Mouse (Mus musculus): ENCODE measurements around the gene Cit. TPM values are rescaled to one million over a fixed set of nuclear protein-coding genes. Genes with fewer than 3 reads are reported as not detected.

The Cit gene
- total and polyA plus RNA-seq, 3 experiments = 21.5 to 32.9 (median 24.1) TPM

DNA sequence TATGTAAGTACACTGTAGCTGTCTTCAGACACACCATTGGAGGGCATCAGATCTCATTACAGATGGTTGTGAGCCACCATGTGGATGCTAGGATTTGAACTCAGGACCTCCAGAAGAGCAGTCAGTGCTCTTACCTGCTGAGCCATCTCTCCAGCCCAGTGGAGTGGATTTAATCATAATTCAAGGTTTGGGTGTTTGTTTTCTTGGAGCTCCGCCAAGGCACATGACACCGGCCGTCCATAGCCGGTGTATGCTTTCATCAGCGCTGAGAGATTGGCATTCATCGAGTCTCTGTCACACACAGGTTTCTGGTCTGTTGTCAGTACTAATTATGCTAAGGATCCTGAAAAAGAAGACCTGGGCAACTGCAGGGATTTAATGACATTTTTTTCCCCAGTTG, 7.0 kb upstream of the Cit start:
- Histone ChIP-seq H3K27ac (ENCODE audit: control insufficient read depth, low read depth, low read length) (peak overlapping the region; percentile 40), H3K79me2 (ENCODE audit: control insufficient read depth, insufficient read depth, low read length, poor library complexity) (no peaks in the 10 kb centered on the region), H3K9ac (ENCODE audit: control insufficient read depth, low read depth, low read length, poor library complexity, severe bottlenecking) (peak overlapping the region; percentile 43; the same call in 1 of the 2 replicates), H3K9me3 (replicated peaks; ENCODE audit: insufficient read depth, low read length) (no peaks in the 10 kb centered on the region), H3K4me1 (ENCODE audit: control insufficient read depth in 1 of 2, insufficient read depth in 2 of 2, low read length in 2 of 2) (peaks cover 9 to 16% of the 10 kb centered on the region in 2 experiments), H3K36me3 (ENCODE audit: control insufficient read depth in 1 of 2, insufficient read depth in 2 of 2, low read length in 2 of 2) (peaks cover 0 to 17% of the 10 kb centered on the region in 2 experiments; a peak in 2 of 4 replicates), H3K27me3 (ENCODE audit: control insufficient read depth in 1 of 2, insufficient read depth in 2 of 2, low read length in 2 of 2) (no peaks in the 10 kb centered on the region), H3K4me3 (ENCODE audit: control insufficient read depth in 1 of 2, insufficient read depth in 1 of 2, low read depth in 2 of 2, low read length in 2 of 2) (no peak overlapping the region)
- peak; percentile 73 for DNase-seq (ENCODE audit: low read depth, low spot score)
- TF ChIP-seq USF2 (IDR thresholded peaks at IDR 0.05; ENCODE audit: borderline replicate concordance in 1 of 2, insufficient read depth in 1 of 2, low read depth in 1 of 2, low read length in 2 of 2) (0 out of 4 replicates have a peak, but pooled peaks of 1 of the 2 experiments have one; percentile 36), E2F4 (IDR thresholded peaks at IDR 0.05; ENCODE audit: borderline replicate concordance, low read depth, low read length) (no peak), SMC3 (IDR thresholded peaks at IDR 0.05; ENCODE audit: low read depth, low read length) (no peak), POLR2A (IDR thresholded peaks at IDR 0.05; ENCODE audit: control insufficient read depth in 1 of 2, insufficient read depth in 1 of 2, low read depth in 1 of 2, low read length in 2 of 2, poor library complexity in 1 of 2) (no peak), RAD21 (IDR thresholded peaks at IDR 0.05; ENCODE audit: low read depth, low read length) (no peak), KAT2A (conservative IDR thresholded peaks at IDR 0.05; ENCODE audit: low read depth, low read length) (no peak), MYB (IDR thresholded peaks at IDR 0.05; ENCODE audit: low read depth, low read length) (no peak), ZKSCAN1 (IDR thresholded peaks at IDR 0.05; ENCODE audit: low read depth, low read length) (no peak), USF1 (IDR thresholded peaks at IDR 0.05; ENCODE audit: low read depth, low read length) (peak; percentile 84), GABPA (IDR thresholded peaks at IDR 0.05; ENCODE audit: low read depth, low read length) (no peak), CTCF (IDR thresholded peaks at IDR 0.05 in 2 of 3, conservative IDR thresholded peaks at IDR 0.05 in 1 of 3; ENCODE audit: control insufficient read depth in 1 of 3, insufficient read depth in 1 of 3, low read depth in 2 of 3, low read length in 3 of 3, poor library complexity in 1 of 3, severe bottlenecking in 1 of 3) (no peak), GATA1 (IDR thresholded peaks at IDR 0.05; ENCODE audit: low read depth, low read length) (no peak), NRF1 (IDR thresholded peaks at IDR 0.05; ENCODE audit: insufficient read depth, low read depth, low read length, poor library complexity, severe bottlenecking) (no peak), TBP (IDR thresholded peaks at IDR 0.05; ENCODE audit: low read depth, low read length) (peak; percentile 92), TAL1 (IDR thresholded peaks at IDR 0.05; ENCODE audit: low read length) (no peak), MAX (IDR thresholded peaks at IDR 0.05; ENCODE audit: low read length) (peak; percentile 45; the same call in 1 of the 2 replicates), POLR2AphosphoS2 (IDR thresholded peaks at IDR 0.05; ENCODE audit: low read length) (no peak), JUND (IDR thresholded peaks at IDR 0.05; ENCODE audit: low read depth, low read length) (no peak), MEF2A (IDR thresholded peaks at IDR 0.05; ENCODE audit: extremely low read depth, insufficient replicate concordance, low read depth, low read length, poor library complexity, severe bottlenecking) (no peak), HCFC1 (IDR thresholded peaks at IDR 0.05; ENCODE audit: low read depth, low read length) (no peak), ELF1 (IDR thresholded peaks at IDR 0.05; ENCODE audit: low read depth, low read length) (no peak), MXI1 (IDR thresholded peaks at IDR 0.05; ENCODE audit: low read depth, low read length) (peak; percentile 61; the same call in 1 of the 2 replicates), ZNF384 (IDR thresholded peaks at IDR 0.05; ENCODE audit: low read depth, low read length) (no peak), EP300 (IDR thresholded peaks at IDR 0.05; ENCODE audit: low read depth in 1 of 2, low read length in 2 of 2) (no peak), CHD2 (IDR thresholded peaks at IDR 0.05; ENCODE audit: low read length) (no peak), BHLHE40 (IDR thresholded peaks at IDR 0.05; ENCODE audit: borderline replicate concordance, low read depth, low read length) (peak; percentile 70; the same call in 1 of the 2 replicates), MAZ (IDR thresholded peaks at IDR 0.05; ENCODE audit: low read depth, low read length) (no peak), UBTF (IDR thresholded peaks at IDR 0.05; ENCODE audit: borderline replicate concordance, insufficient read depth, low read depth, low read length) (no peak), ZMIZ1 (IDR thresholded peaks at IDR 0.05; ENCODE audit: low read depth, low read length) (no peak), TCF12 (IDR thresholded peaks at IDR 0.05; ENCODE audit: low read depth, low read length) (0 out of 2 replicates have a peak, but pooled peaks have one; percentile 20), SIN3A (IDR thresholded peaks at IDR 0.05; ENCODE audit: low read length) (peak; percentile 54; the same call in 1 of the 2 replicates), MYC (IDR thresholded peaks at IDR 0.05; ENCODE audit: low read depth, low read length) (peak; percentile 78), POLR2AphosphoS5 (IDR thresholded peaks at IDR 0.05; ENCODE audit: borderline replicate concordance, low read depth, low read length) (no peak), ZC3H11A (IDR thresholded peaks at IDR 0.05; ENCODE audit: low read depth, low read length) (no peak), CHD1 (IDR thresholded peaks at IDR 0.05; ENCODE audit: low read depth, low read length) (no peak), NELFE (IDR thresholded peaks at IDR 0.05; ENCODE audit: low read depth, low read length) (no peak), RCOR1 (IDR thresholded peaks at IDR 0.05; ENCODE audit: low read depth, low read length) (0 out of 2 replicates have a peak, but pooled peaks have one; percentile 7), ETS1 (IDR thresholded peaks at IDR 0.05; ENCODE audit: low read depth, low read length) (no peak)

Data from MEL (cell line).